Mouse (Mus musculus) frontal cortex, postnatal 10 days (tissue): ENCODE data around the gene Sprr3.
"Not testable (repeated sequence)": the region's sequence is repeated elsewhere in the genome, so short reads cannot be mapped to it uniquely, and the experiment has no call there.

ENCODE experiments used
- DNase-seq, 2 experiments: peaks; one replicate each; pipeline ENCODE4 v3.0.0; 2022; ENCODE audit warnings: low spot score in 2 of 2, mixed read lengths in 1 of 2

The Sprr3 gene

DNA sequence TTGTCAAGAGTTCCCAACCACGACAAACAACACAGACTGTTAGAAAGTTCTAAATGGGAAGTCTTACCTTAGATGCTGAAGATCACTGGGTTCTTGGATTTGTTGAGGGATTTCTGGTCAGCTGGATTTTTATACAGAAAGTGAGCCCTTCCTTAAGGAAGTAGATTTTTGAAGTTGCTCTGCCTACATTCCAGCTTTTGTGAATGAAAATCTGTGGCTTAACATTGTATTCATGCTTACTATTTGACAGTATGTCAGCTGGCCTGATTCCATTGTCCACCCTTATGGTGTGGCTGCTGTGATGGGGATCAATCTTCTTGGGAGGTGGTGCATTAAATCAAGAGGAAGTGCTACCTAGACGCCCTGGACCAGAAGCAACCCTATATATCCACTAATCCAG is at the start of gene Sprr3:
Gene Sprr3 (minus strand): TSS at position 101 of the 400 bp plus-strand sequence.
- DNase-seq = no peak

DNA sequence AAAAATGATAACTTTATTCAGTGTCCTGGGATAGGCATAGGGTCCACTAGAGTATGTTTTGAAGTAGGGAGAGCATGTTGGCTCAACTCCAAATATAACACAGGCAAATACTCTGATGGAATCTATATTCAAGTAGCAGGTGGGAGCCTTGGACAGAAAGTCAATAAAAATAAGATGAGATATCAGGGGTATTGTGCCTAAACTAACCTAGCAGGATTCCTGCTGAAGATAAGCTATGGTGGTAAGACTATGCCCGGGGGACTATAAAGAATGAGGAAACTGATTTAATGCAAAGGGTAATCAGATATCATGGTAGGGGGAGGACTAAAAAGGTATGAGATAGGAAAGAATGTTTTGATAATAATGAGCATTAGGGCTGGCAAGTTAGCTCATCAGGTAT is 49.7 kb upstream of the Sprr3 start:
- DNase-seq = no peak

DNA sequence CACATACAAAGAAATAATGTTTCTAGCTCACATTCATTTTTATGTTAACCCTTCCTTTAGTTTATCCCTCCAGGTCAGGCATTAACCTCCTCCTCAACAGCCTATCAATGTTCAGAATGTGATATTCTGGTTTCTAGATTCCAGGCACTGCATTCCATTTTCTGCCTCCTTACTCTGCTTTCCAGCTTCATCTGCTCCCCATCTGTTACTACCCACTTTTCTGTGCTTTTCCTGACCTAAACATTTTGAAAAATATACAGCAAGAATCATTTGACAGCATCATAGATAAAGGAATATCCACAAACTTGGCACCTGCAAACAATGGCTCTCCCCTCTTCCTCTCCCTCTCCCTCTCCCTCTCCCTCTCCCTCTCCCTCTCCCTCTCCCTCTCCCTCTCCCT is 45.0 kb upstream of the Sprr3 start:
- DNase-seq = no peak

DNA sequence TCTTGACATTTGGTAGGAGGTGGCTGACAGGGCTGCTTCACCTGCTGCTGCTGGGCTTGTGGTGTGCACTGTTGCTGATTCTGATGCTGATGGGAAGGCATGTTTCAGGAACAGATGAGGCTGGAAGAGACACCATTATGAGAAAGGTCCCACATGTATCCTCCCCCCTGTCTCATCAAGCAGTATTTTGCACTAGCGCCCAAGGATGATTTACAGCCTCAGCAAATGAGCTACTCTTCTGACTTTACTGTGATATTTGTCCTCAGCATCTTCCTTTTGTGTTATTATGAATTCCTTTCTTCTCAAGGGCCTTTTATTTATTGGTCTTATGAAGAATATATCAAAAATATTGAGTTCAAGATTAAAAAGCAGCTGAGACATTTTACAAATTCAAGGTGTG is 41.9 kb upstream of the Sprr3 start, which contains the start of gene Sprr4:
Gene Sprr4 (minus strand): TSS at position 101 of the 400 bp plus-strand sequence.
- no peak for DNase-seq

DNA sequence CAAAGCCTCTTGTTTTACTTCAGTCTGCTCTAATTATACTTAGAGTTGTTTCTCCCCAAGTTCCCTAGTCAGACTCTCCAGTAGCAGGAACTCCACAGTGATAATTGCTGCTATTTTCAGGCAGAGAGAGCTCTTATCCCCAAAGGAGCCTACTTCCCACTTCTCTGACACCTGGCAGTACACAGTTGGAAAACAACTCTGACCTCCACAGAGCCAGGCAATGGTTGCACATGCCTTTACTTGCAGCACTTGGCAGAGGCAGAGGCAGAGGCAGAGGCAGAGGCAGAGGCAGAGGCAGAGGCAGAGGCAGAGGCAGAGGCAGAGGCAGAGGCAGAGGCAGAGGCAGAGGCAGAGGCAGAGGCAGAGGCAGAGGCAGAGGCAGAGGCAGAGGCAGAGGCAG is 31.7 kb upstream of the Sprr3 start:
- DNase-seq = not testable (repeated sequence)

DNA sequence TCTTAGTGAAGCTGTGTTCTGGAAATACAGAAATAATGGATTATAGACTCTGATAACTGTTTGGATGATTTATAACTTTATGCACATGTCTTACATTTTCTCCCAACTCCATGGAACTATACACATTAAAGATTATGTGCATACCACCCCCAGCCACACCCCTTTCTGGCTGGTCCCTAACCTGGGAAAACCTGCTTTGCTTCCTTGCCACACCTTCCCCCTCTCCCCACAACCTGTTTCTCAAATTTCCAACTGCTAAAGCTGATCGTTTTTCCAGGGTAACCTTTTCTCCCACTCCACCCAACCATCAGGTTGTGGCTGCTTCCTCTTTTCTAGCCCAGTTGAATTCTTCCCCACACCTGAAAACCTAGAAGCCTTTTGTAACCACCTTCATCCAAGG is 27.8 kb upstream of the Sprr3 start:
- no peak for DNase-seq

DNA sequence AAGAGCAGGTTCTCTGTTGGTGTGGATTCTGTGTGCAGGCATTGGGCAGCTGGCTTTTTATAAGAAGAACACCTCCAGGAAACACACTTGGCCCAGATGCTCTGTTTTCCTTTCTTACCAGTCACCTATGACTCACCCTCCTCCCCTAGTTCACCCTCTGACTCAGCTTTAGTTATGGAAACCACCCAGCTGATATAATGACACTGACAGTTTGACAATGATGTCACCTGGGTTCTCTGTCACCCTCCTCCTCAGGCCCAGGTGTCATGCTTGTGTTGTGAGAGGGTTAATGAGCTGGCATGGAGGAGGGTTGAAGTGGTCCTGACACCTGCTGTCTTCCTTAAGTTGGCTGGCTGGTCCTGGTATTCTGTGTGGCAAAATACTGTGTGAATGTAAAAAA is 27.3 kb upstream of the Sprr3 start, which contains the start of gene Sprr1a:
Gene Sprr1a (minus strand): TSS at position 33 of the 400 bp plus-strand sequence.
- no peak for DNase-seq

DNA sequence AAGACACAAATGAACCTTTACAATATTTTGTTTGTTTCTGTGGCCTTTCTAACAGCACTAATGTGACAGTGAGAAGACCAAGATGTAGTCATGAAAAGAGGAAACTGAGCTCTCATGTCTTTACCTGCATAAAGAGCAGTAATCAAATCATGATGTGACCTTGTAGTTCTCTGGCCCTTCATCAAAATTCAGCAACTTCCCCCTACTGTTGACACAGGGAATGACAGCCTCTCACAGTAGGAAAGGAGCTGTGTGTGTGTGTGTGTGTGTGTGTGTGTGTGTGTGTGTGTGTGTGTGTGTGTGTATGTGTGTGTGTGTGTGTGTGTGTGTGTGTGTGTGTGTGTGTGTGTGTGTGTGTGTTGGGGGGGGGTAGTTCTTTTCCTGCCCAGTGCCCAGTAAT is 22.7 kb upstream of the Sprr3 start:
- DNase-seq = not testable (repeated sequence)

DNA sequence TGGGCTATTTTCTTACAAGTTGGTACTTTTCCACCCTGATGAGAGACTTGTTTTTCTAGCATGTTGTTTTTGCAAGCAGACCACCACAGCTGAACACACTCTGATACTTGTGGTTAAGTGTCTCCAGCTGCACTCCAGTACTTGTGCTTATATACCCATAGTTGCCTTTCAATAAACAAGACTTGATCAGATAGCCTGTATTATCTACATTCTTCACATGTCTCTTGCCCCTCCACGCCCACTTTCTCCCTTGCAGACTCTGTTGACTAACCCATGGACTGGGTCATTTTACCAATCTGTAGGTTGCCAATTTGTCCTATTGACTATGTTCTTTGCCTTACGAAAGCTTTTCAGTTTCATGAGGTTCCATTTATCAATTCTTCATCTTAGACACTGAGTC is 11.6 kb upstream of the Sprr3 start:
- no peak for DNase-seq

DNA sequence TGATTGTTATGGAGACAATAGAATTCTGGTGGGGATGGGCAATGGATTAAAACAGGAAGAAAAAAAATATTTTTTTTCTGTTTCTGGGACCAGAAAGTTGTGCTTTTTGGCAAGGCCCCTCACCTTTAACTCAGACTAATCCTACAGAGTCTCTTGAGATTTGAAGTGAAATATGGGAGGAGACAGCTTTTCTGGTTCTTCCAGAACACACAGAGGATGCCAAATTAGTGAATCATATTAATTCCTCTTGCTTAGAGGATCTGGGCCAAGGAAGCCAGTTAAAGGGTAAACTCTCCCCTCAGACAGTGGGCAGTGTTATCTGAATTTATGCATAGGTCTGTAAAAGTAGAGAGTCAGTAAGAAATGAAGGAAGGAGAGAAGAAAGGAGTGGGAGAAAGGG is 8.9 kb upstream of the Sprr3 start:
- no peak for DNase-seq

DNA sequence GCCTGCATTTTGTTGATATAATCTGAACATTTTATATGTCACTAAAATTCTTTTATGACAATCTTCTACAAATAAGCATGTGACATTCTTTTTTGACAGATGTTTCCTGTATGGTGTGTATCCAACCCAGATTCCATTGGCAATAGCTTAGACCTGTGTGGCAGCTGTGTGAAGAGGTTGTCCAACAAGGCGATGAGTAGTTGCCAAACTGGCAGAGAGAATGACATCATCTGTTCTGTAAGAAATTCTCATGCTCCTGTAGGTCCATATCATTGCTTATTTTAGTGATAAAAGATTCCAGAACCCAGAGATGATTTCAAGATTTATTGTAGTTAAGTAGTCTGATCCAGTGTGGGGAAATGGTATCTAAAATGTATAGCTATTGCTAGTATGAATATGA is 8.1 kb upstream of the Sprr3 start:
- DNase-seq = no peak

DNA sequence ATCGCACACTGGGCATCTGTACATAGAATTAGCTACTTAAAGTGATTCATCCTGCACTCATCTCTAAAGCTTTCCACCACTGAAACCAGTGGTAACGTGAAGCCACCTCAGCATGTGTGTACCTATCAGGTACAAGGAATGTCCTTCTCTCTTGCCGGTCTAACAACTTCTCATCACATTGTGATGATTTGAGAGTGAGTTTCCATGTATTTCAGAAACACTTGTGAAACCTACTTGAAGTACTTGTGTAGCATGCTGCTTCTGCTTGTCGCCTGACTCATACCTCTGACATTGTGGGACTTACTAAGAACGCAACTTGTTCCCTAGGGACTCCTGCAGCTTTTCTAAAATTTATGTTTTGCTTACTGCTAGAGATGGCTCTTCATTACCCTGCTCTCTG is 3.4 kb downstream of the Sprr3 start:
- DNase-seq = no peak

DNA sequence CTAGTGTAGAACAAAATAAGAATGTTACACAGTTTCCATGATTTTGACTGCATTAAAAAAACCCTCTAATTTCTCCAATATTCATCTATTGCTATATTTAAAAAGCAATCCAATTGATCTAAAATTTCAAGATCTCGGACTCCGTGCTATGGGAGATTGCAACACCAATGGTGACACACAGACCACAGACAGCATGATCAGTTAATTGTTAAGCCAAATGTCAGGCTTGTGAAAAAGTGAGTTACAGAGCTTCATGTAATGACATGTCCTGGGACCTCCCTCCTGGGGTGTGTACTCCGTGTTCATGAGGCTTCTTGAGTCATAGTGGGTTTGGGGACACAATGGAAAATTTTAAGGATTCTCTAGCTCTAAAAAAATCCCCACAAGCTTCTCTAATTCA is 18.3 kb downstream of the Sprr3 start:
- DNase-seq = no peak

DNA sequence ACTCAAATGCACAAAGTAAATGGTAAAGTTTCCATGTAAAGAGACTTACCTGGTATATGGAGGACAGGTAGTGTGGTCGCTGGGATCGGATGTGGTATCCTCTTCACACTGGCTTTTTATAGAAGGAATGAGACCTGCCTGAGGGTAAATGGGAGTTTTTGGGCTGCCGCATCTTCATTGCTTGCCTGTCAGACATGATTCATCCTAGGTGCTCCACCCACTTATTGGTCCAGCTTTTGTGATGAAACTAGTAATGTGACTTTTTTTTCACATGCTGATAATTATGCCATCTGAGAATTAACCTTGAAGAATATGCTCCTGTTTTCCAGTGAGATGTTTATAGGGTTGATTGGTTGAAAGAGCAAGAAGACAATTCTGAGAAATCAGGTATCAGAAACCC is 19.8 kb downstream of the Sprr3 start, which contains the start of gene Sprr1b:
Gene Sprr1b (minus strand): TSS at position 101 of the 400 bp plus-strand sequence.
- DNase-seq = no peak

DNA sequence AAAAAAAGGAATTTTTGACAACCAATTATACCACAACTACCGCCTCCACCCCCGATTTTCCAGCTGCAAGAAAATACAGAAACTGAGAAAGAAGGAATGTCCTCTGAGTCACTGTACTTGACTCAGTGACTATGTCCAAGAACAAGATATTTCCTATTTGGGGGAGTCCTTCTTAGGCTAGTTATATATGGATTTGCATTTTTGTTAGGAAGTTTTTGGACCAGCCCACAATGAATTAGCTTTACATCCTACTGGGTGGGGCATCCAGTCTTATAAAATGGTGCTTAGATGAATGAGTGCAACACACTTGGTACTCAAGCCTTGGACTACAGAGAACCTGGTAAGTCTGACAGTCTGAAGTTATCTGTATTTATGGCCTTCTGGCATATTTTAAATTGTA is 26.2 kb downstream of the Sprr3 start, which contains the start of gene Sprr2k:
Gene Sprr2k (plus strand): TSS at position 301 of the 400 bp plus-strand sequence.
- DNase-seq = no peak

DNA sequence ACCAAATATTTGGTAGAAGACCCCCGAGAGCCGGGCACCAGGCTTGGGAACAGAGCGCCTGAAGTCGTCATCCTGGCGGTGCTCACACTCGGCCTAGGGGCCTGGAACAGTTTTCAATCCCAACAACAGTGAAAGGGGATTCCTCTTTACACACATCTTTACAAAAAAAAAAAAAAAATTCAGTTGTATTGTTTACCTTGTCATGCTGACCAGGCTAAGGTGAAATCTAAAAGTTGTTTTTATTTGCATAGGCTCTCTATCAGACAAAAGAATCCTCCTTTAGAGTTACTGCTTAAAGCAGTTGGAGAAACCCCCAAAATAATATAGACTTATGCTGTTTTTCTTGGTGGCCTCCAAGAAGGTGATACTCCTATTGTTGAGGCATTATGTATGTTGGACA is 29.2 kb downstream of the Sprr3 start, which contains the start of gene Gm9774:
Gene Gm9774 (minus strand): TSS at position 101 of the 400 bp plus-strand sequence.
- DNase-seq = no peak

DNA sequence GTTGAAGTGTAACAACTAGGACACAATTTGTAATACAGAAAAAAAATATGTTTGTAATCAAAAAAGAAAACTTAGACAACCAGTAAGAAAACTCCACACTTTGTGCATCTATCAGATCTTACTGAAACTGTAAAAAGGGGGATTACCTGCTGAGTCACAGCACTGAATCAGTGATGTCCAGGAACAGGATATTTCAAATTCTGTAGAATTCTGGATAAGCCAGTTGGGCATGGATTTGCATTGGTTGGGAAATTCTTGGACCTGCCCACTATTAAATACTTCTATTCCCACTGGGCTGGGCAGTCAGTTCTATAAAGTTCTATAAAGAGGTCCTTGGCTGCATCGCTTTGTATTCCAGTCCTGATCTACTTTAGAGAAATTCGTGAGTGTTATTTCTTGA is 40.7 kb downstream of the Sprr3 start, which contains the start of gene Sprr2j-ps:
Gene Sprr2j-ps (plus strand): TSS at position 301 of the 400 bp plus-strand sequence.
- DNase-seq = no peak

DNA sequence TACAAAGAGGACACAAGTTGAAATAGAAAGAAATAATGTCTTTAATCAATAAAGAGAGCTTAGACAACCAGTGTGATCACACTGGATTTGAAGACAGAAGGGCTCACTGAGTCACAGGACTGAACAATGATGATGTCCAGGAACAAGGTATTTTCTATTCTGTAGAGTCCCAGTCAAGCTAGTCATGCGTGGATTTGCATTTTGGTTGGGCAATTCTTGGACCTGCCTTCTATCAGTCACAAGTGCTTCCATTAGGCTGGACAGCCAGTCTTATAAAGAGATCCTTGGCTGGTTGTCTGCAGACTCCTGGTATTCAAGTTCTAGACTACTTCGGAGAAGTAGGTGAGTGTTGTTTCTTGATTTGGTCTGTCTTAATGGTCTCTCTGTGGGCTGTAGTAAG is 50.8 kb downstream of the Sprr3 start, which contains the start of gene Sprr2i:
Gene Sprr2i (plus strand): TSS at position 301 of the 400 bp plus-strand sequence.
- DNase-seq = no peak
